Mouse (Mus musculus) heart, postnatal 10 days (tissue): ENCODE results near the gene Gm10037. TPM values are rescaled to one million over a fixed set of nuclear protein-coding genes. Genes with fewer than 3 reads are reported as not detected.
A peak's percentile ranks its signal among the peaks of the same experiment; 100 is the strongest.
"Not testable (repeated sequence)": the region's sequence is repeated elsewhere in the genome, so short reads cannot be mapped to it uniquely, and the experiment has no call there.

Experiments
- DNase-seq, 2 experiments: peaks; one replicate each; pipeline ENCODE4 v3.0.0; 2021
- intact Hi-C: fragments of 180-260 bp; cut with DNase I; formaldehyde crosslinking; loops from one replicate; pipeline ENCODE4 v1.15.1; 2025
- total RNA-seq, 2 experiments: library from RNA; stranded (reverse); gene quantifications; 2 replicates each; pipeline ENCODE4 v1.2.3; 2021

Gm10037 gene
- under 1 TPM in 1 of 2 experiments, not detected in 1; 0.89 TPM for total RNA-seq

DNA sequence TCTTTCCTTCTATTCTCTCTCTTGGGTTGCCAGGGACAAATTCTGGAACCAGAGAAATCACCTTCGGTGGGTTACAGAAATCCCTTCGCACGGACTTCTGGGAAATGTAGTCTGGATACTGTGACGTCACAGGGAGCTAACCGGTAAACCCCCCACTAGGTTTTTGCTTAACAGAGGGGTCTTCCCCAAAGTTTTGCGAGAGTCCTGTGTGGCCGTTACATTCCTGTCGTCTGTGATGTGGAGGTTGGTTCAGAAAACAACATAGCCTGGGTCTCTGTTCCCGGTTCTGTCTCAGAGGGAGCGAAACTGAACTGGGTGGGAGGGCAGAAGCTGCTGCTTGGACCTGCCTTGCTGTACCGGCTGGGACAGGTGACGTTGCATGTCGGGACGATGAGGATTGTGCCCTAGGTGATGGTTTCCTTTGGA lies at the start of gene Gm10037:
Gene Gm10037 (plus strand): TSS at position 196 of the 426 bp plus-strand sequence.
- intact Hi-C loops: loop anchor here (5.0 kb wide), 2 partner anchors 104 to 149 kb away; partner anchors contain the start of gene Zfp65
- DNase-seq: peak; percentile 34 to 70

DNA sequence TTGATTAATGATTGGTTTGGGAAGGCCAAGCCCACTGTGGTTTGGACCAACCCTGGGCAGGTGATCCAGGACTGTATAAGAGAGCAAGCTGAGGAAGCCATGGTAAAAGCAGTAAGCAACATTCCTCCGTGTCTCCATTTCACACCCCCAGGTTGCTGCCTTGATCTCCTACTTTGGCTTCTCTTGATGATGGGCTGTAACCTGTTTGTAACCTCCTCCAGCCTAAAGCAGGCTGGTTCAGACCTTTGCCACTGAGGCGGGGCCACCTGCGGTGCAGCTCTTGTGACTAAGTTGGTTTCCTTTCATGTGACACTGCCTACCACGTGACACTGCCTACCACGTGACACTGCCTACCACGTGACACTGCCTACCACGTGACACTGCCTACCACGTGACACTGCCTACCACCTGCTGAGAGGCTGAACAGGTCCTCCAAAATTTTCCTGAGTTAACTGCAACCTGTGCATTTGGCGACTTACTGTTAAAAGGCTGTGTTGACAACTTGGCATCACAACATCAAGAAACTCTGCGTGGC lies 38.9 kb upstream of the Gm10037 start:
- intact Hi-C loops: no loop called here
- no peak for DNase-seq

DNA sequence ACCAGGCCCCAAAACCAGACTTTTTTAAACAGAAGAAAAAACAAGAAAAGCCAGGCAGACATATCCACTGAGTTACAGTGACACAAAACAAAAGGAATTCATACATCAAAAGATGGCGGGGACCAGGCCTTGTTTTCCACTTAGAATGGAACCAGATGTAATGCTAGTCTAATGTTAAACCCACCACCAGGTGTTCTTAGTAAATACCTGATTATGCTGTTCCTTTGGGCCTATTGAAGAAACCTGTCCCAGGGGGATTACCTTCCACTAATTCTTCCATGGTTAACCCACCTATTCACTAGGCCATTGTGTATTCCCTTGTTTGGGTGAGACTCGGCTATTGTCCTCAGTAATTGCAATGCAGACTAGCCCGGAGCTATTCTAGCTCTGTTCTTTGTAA lies 32.3 kb upstream of the Gm10037 start:
- DNase-seq: no peak
- intact Hi-C loops: no loop called here

DNA sequence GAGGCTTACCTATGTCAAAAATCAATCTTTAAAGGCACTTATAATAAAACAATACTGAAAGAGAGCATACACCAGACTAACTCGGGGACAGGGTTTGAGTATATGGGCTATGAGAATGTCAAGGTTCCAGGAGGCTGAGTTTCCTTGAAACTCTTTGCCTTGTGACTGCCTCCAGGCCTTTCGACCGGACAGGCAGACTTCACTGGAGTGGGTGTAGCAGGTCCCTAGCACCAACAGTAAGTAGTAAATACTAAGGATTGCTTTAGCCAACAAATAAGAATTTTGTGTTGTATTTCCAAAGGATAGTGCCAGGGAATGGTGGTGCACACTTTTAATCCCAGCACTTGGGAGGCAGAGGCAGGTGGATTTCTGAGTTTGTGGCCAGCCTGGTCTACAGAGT lies 31.8 kb upstream of the Gm10037 start:
- intact Hi-C loops, DNase-seq: not testable (repeated sequence)

DNA sequence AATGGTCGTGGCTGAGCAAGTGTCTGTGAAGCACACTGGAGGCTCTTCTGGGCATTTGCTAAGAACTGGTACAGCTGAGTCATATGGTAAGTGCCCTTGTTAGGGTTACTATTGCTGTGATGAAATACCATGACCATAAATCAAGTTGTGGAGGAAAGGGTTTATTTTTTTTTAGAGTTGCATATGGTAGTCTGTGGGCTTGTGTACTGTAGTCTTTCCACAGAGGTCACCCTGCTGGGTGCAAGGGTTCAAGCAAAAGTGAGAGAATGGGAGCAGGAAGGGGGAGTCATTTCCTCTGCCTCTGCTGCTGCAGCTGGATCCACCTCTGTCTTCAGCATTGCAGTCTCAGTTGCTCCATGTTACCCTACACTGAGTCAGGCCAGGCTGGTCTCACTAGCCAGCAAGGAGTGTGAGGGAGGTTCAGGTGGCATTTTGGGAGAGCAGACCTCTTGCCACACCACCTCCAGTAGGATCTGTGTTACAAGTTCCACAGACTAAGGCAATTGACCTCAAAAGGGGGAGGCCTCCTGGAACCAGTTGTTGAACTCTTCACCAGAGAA lies 19.2 kb upstream of the Gm10037 start:
- no peak for DNase-seq
- intact Hi-C loops: loop anchor here (2.0 to 10.0 kb wide), 2 partner anchors 55 to 547 kb away; no protein-coding TSS in a partner anchor

DNA sequence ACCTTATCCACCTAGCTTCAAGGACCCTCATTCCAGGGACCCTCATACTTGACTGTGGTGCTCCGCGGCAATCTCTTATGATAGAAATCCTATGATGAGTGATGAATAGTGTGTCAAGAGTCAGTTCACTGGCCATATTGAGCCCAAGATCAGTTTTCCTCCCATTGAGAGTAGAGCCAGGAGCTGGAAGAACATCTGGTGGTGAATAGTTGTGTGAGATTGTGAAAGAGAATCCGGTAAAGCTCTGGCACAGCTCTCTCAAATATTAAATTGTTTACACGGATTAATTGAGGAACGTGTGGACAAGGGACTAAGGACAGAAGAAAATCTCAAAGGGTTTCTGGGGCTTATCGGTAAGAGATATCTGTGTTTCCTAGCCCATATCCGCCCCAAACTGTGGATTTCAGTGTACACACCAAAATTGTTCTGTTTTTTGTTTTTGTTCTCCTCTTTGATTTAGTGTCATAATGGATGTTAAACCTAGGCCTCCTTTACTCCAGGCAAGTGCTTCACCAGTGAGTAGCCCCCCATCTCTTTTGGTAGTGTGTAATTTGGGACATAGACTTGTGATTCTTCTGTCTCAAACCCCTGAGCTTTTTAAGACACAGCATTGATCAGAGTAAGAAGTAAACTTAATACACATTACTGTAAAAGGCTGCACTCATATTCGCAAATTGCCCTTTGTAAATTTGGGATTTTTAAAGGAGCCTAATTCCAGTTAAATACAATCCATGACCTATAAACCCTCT lies 17.8 kb upstream of the Gm10037 start:
- DNase-seq: no peak
- intact Hi-C loops: loop anchor here (2.0 to 10.0 kb wide), 2 partner anchors 56 to 548 kb away; no protein-coding TSS in a partner anchor

DNA sequence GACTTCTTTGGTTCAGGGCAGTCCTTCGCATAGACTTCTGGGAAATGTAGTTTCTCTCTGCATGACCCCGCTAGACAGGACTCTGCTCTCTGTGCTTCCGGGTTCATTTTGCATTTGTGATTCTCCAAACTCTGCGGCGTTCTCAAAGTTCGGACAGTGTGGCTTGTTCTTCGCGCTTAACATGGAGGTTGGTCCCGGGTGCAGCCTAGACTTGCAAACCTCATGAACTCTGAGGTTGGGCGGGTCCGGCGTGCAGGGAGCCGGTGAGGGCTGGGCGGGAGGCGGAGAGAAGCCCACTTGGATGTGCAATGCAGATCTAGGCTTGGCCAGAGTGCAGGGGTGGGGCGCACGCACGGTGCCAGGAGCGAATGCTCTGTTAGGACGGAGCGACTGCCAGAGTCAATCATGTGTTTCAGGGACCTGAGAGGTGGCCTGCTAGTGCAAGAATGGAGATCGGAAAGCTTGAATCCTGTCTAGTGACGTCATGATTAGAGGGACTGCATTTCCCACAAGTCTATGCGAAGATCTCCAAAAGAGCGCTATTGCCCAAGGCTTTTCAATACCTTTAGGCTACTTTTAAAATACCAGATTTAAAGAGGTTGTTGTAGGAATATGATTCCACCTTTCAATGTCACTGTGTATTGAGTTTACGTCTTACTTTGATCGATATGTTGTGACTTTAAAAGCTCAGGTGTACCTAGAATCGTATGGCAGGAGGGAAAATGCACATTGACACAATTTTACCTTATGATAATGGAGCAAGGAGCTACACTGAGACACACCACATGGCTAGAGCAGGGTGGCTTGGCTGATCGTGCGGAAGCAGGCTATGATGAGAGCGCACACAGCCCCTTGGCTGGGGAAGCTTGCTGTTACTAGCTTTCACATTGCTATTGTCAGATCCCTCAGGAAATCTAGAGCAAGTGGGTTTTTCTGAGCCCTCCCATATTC lies 16.9 kb upstream of the Gm10037 start, which contains the start of gene Zfp273:
Gene Zfp273 (plus strand): TSS at position 31 of the 951 bp plus-strand sequence.
- peak; percentile 87 to 88 for DNase-seq
- intact Hi-C loops: loop anchor here (2.0 to 10.0 kb wide), 2 partner anchors 57 to 549 kb away; no protein-coding TSS in a partner anchor

DNA sequence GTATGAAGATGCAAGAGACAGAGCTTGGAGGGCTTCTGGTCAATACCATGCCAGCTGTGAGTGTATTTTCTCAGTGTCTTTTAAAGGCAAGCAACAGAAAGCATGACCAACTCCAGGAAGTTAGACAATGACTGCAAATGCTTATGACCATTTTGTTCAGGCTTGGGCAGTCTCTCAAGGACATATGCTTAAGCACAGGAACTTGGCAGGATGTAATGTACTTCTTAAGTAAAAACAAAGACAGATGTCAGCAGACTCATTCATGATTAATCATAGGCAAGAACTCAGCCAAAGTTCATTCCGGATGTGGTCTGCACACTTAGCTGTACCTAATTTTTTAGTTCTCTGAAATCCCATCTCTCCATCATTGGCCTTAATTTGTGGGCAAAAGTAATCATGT lies 12.3 kb upstream of the Gm10037 start:
- intact Hi-C loops: loop anchor here (10.0 kb wide), 1 partner anchor 554 kb away; no protein-coding TSS in a partner anchor
- no peak for DNase-seq

DNA sequence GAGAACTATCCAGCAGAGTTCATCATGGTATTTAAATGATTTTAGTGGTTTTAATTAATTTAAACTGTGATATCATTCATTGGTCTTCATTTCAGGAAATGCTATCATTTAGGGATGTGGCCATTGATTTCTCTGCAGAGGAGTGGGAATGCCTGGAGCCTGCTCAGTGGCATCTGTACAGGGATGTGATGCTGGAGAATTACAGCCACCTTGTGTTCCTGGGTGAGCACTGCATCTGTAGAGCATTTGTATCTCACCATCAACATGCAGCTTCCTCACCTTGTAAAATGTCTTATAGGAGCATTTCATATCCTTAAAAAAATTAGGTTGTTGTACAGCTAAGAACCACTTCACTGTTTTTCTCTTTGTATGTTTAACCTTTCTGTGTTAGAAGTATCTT lies 2.2 kb downstream of the Gm10037 start:
- intact Hi-C loops: loop anchor here (5.0 kb wide), 2 partner anchors 106 to 151 kb away; partner anchors contain the start of gene Zfp65
- not testable (repeated sequence) for DNase-seq

DNA sequence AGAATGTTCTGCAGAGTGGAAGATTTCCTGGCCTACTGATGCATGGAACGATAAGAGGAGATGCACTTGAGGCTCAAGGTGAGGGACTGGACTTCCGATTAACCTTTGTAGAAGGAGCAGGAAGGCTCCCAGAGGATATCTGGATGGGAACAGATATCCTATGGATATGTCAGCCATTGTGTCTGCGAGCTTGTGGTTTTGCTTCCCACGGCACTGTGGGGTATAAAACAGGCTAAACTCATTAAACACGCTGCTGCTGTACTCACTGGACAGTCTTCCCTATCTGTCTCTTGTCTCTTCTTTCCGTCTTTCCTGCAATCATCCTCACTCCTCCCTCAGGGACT lies 12.8 kb downstream of the Gm10037 start:
- no peak for DNase-seq
- intact Hi-C loops: loop anchor here (5.0 to 10.0 kb wide), 3 partner anchors 206 to 739 kb away; partner anchors contain the start of genes Gm28557, Gm49345 and Zfp729a

DNA sequence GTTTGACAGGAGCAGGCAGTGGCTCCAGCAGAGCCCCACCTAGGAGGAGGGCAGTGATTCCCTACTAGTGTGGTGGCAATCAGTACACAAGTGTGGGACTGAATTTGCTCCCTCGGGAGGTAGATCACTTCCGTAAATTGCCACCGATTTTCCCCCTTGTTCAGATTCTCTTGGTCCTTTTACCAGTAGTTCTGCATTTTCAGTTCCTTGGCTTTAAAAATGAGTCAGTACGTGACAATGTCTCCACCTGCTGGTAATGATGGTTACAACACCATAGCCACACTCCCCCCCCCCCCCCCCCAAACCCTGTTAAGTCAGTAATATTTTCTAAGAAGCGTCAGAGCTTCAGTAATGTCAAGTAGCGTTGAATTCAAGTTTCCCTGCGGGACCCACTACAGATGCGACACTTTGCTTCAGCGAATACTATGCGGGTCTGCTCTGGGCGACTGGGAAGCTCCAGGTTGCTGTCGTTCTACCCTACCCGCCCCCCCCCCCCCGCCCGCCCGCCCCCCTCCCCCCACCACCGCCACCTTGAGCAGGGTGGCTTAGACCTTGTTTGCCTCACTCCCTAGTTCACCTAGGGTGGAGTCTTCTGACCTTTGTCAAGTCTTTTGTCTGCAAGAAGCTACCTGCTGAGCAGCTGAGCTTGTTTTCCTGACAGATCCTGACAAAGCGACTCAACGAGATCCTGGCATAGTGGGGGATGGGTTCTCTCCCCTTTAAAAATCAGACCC lies 13.4 kb downstream of the Gm10037 start:
- DNase-seq: peak; percentile 54 to 74
- intact Hi-C loops: loop anchor here (5.0 to 10.0 kb wide), 3 partner anchors 207 to 739 kb away; partner anchors contain the start of genes Gm28557, Gm49345 and Zfp729a

DNA sequence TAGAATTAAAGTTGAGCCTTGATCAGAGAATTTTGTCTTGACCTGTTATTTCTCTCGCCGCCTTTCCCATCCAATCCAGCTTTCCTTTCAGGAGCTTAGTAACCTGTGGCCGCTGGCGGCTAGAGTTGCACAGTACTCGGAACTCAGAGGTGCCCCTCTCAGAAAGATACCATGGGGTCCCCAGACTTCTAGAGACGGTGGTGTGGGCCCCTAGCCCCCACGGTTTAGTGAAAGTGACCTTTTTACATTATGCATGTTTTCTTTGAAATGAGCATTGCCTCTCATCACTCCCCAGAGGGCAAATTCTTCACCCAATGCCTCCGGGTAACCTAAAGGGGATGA lies 13.9 kb downstream of the Gm10037 start:
- intact Hi-C loops: loop anchor here (5.0 to 10.0 kb wide), 3 partner anchors 208 to 740 kb away; partner anchors contain the start of genes Gm28557, Gm49345 and Zfp729a
- DNase-seq: peak; percentile 3

DNA sequence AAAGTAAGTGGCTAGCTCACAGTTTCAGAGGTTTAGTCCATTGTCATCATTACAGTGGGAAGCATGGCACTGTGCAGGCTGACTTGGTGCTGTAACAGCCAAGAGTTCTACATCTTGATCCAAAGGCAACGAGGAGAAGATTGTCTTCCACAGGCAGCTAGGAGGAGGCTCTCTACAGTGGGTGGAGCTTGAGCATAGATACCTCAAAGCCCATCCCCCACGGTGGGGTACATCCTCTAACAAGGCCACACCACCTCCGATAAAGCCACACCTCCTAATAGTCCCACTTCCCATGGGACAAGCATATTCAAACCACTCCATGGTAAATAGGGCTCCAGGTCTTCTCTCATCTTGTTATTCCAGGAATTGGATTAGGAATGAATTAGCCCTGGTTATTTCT lies 19.5 kb downstream of the Gm10037 start:
- DNase-seq: no peak
- intact Hi-C loops: no loop called here

DNA sequence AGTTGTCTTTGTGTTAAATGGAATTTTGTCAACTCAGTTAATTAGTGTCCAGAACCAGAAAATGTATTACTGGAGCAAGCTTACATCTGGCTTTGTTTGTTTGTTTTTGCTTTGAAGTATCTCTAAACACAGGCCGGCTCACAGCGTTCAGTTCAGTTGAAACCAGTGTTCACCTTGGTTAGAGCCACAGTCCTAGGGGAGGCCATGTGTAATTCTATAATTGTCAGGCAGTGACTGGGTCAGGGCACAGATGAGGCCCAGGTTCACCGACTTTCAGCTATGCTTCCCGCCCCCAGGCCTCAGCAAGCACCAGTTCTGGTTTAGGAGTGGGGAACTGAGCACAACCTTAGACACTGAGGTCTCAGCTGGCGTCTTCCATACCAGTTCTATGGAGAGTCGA lies 22.2 kb downstream of the Gm10037 start:
- no peak for DNase-seq

DNA sequence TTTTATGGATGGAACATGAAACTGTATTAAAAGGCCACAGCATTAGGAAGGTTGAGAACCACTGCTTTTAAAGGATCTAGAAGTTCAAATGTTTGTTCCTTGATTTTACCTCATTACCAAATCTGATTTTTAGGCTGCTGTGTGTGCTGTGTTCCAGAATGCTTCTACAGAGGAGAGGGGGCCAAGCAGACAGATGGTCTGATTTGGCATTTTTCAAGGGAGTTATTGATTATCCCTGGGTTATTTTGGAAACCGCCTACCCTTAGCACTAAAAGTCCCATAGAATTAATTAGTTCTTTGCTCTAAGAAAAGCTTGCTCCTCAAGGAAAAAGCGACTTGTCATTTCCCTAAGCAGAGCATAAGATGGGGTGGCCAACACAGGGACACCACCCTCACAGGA lies 23.1 kb downstream of the Gm10037 start:
- intact Hi-C loops: no loop called here
- no peak for DNase-seq

More for the DNA sequence above, 22.2 kb downstream of the Gm10037 start:
- intact Hi-C loops: no loop called here

DNA sequence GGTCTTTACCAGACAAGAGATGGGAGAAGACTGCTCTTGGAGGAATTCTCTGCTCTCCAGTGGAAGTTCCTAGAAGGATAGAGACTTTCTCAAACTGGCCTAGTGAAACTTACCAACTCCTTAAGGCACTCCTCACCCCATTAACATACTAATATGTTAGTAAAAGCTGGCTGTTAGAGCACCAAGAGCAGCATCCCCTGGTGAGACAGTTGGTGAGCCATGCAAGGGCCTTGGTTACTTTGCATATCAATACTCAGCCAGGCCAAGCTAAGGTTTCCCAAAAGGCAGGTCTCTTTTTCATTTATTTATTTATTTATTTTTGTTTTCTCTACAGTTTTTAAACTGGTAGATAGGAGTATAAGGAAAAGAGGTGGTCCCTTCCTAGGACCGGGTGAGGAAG lies 26.4 kb downstream of the Gm10037 start:
- DNase-seq: no peak

DNA sequence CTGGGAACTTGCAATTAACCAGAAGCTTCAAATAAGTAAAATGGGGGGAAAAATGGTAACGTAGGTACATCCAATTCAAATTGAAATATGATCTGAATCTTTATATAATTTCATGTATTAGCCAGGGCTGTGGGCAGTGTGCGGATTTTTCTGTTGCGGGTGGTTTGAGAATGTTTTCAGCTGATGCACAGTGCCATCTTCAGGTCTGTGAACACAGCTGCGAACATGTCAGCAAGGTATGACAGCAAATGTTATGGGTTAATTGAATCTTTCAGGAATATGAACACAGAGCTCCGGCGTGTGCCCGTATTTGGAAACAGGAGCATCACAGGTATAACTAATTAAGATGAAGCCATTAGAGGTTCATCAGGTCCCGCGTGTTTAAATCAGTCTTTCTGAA lies 31.6 kb downstream of the Gm10037 start:
- intact Hi-C loops: no loop called here
- no peak for DNase-seq

More for the DNA sequence above, 26.4 kb downstream of the Gm10037 start:
- intact Hi-C loops: no loop called here

DNA sequence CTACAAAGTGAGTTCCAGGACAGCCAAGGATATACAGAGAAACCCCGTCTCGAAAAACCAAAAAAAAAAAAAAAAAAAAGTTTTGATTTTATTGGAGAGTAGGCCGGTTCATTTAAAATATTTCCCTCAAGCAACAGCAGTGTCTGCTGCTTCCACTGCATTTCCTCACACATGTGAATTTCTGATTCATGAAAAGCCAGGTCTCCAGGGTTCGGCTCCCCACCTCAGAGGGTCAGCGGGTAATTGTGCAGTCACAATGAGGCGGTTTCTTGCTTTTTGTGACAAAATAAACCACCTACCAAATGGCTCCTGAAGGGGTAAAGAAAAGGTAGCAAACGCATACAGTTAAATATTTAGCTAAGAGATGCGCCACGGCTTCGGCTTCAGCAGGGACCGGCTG lies 32.1 kb downstream of the Gm10037 start, which contains the start of gene BC048507:
Gene BC048507 (plus strand): TSS at position 301 of the 400 bp plus-strand sequence.
- DNase-seq: no peak
- intact Hi-C loops: no loop called here

DNA sequence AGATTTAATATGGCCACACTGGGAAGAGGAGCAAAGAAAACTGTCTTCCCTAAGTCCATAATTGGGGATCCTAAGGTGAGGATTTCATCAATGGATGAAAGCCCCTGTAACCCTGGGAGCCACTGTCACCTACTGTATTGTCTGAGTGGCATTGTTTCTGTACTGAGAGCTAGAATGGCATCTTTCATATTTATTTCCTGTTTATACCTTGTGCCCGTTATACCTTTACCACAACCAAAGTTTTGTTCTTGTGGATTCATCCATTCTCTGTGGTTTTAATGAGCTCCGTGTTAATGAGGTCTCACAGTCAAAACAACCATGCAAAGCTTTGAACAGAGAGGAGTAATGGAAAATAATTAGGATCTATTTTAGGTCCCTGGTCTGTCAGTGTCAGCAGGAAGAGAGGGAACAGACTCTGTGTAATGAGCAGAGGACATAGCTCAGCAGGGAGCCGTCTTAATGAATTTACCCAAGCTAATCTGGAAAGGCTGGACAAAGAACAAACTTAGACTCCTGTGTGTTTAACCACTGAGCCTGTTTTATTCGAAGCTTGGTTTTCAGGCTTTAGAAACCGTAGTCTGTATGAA lies 34.0 kb downstream of the Gm10037 start:
- intact Hi-C loops: no loop called here
- DNase-seq: no peak
